Mouse (Mus musculus) liver, embryonic 14.5 days (tissue): ENCODE measurements around the gene Gnai3.

Experiments used
- CTCF ChIP-seq: IDR thresholded peaks from 2 replicates; pipeline ENCODE4 v1.5.1; 2016; ENCODE audit warnings: antibody characterized with exemption, low read depth, control low read depth
- EP300 ChIP-seq: IDR thresholded peaks from 2 replicates; pipeline ENCODE4 v1.6.1; 2016; ENCODE audit warnings: antibody characterized with exemption, low read depth

GRCm38 (mm10) chr3:108112246-108112645, 33.7 kb downstream of the Gnai3 start:
- TF ChIP-seq EP300 (no peak), CTCF (no peak)
